Mouse (Mus musculus) lung, embryonic 16.5 days (tissue): ENCODE measurements around the gene Tomm20l. TPM values are rescaled to one million over a fixed set of nuclear protein-coding genes. Genes with fewer than 3 reads are reported as not detected.

ENCODE experiments used
- polyA plus RNA-seq: library from polyadenylated mRNA; unstranded; fragments of >200 nt; fragmentation: Nextera tagmentation; extraction: Ambion mirVana; gene quantifications from 2 replicates; pipeline ENCODE4 v1.2.1, GENCODE M21; 2015

Tomm20l gene
- polyA plus RNA-seq, 1 experiment from 2014 or later: 1.3 TPM

Other genes starting within 250 kb of the Tomm20l start
- gene Actr10, start 173.6 kb upstream of the Tomm20l start, polyA plus RNA-seq: 232 and 234 TPM in 2 replicates
- gene Psma3, start 136.8 kb upstream of the Tomm20l start, polyA plus RNA-seq: 582 and 594 TPM in 2 replicates
- 44.7 and 47.7 TPM in 2 replicates for gene Arid4a, start 95.4 kb upstream of the Tomm20l start, polyA plus RNA-seq
- gene Timm9, start 25.3 kb downstream of the Tomm20l start, polyA plus RNA-seq: 59.0 and 59.6 TPM in 2 replicates
- 15.5 and 18.4 TPM in 2 replicates for gene 2700049A03Rik, start 25.4 kb downstream of the Tomm20l start, polyA plus RNA-seq
- 6.1 and 6.4 TPM in 2 replicates for gene Dact1, start 198.5 kb downstream of the Tomm20l start, polyA plus RNA-seq